8 mouse cellular contexts compared by ENCODE assay signal in genomic region chr3:96555041-96555596, GRCm38 (mm10). TPM values are rescaled to one million over a fixed set of nuclear protein-coding genes. Genes with fewer than 3 reads are reported as not detected.
A peak's percentile ranks its signal among the peaks of the same experiment; 100 is the strongest.
DNase-seq lines count a peak whose midpoint lies in the region; ATAC-seq and TF ChIP-seq lines count a peak whose summit lies in the region.

No protein-coding gene starts in this region.

- H3K27ac ChIP-seq in embryonic facial prominence, embryonic 12.5 days: peak overlapping the region; percentile 61
- peak overlapping the region; percentile 97 for H3K27ac ChIP-seq in heart, embryonic 12.5 days (ENCODE audit: poor library complexity, severe bottlenecking)
- H3K27ac ChIP-seq in kidney, embryonic 16.5 days (ENCODE audit: low read length): peak overlapping the region; percentile 80
- peak overlapping the region; percentile 77 for H3K27ac ChIP-seq in lung, embryonic 14.5 days (ENCODE audit: low read depth)
- H3K27ac ChIP-seq in stomach, embryonic 16.5 days (ENCODE audit: low read length): peak overlapping the region; percentile 95

- WGBS in embryonic facial prominence, embryonic 12.5 days: 43% methylated on average over 12 of the region's 12 CpGs
- 49% methylated on average over 12 of the region's 12 CpGs for WGBS in heart, embryonic 12.5 days
- 45% methylated on average over 12 of the region's 12 CpGs for WGBS in kidney, embryonic 16.5 days
- WGBS in lung, embryonic 14.5 days: 6% methylated on average over 12 of the region's 12 CpGs
- 22% methylated on average over 12 of the region's 12 CpGs for WGBS in stomach, embryonic 16.5 days

- H3K4me2 ChIP-seq in embryonic facial prominence, embryonic 12.5 days (replicated peaks): no peak overlapping the region
- H3K4me2 ChIP-seq in heart, embryonic 12.5 days: no peak overlapping the region
- H3K4me2 ChIP-seq in kidney, embryonic 16.5 days (replicated peaks; ENCODE audit: low read depth, low read length): 0 out of 2 replicates have a peak overlapping the region, but pooled peaks have one; percentile 5
- H3K4me2 ChIP-seq in lung, embryonic 14.5 days: peak overlapping the region; percentile 93
- peak overlapping the region; percentile 28; the same call in 1 of the 2 replicates for H3K4me2 ChIP-seq in stomach, embryonic 16.5 days (ENCODE audit: low read depth, low read length)

- DNase-seq in retina, postnatal 1 day: peak; percentile 84
- DNase-seq in retina, embryonic 14.5 days (ENCODE audit: low spot score): no peak
- DNase-seq in lung, embryonic 14.5 days: peak; percentile 94
- DNase-seq in embryo, embryonic 10 days (ENCODE audit: low spot score): no peak

- no peaks in the 10 kb centered on the region for H3K27me3 ChIP-seq in embryonic facial prominence, embryonic 12.5 days
- no peaks in the 10 kb centered on the region for H3K27me3 ChIP-seq in heart, embryonic 12.5 days (replicated peaks)
- H3K27me3 ChIP-seq in kidney, embryonic 16.5 days (ENCODE audit: insufficient read depth, low read length): no peaks in the 10 kb centered on the region
- H3K27me3 ChIP-seq in lung, embryonic 14.5 days (ENCODE audit: insufficient read depth, low read length): no peaks in the 10 kb centered on the region
- no peaks in the 10 kb centered on the region for H3K27me3 ChIP-seq in stomach, embryonic 16.5 days (ENCODE audit: control insufficient read depth, insufficient read depth, low read length)

- H3K9me3 ChIP-seq in embryonic facial prominence, embryonic 12.5 days: no peaks in the 10 kb centered on the region
- H3K9me3 ChIP-seq in heart, embryonic 12.5 days (replicated peaks): no peaks in the 10 kb centered on the region
- no peaks in the 10 kb centered on the region for H3K9me3 ChIP-seq in kidney, embryonic 16.5 days (ENCODE audit: low read length)
- no peaks in the 10 kb centered on the region for H3K9me3 ChIP-seq in lung, embryonic 14.5 days (ENCODE audit: low read depth, low read length)
- no peaks in the 10 kb centered on the region for H3K9me3 ChIP-seq in stomach, embryonic 16.5 days (replicated peaks; ENCODE audit: control insufficient read depth, low read length)

- peaks cover 33% of the 10 kb centered on the region for H3K4me1 ChIP-seq in embryonic facial prominence, embryonic 12.5 days
- peaks cover 41% of the 10 kb centered on the region for H3K4me1 ChIP-seq in heart, embryonic 12.5 days (replicated peaks)
- H3K4me1 ChIP-seq in kidney, embryonic 16.5 days (ENCODE audit: insufficient read depth, low read length): peaks cover 36% of the 10 kb centered on the region
- peaks cover 22% of the 10 kb centered on the region; the same call in 1 of the 2 replicates for H3K4me1 ChIP-seq in lung, embryonic 14.5 days (ENCODE audit: insufficient read depth)
- peaks cover 32% of the 10 kb centered on the region for H3K4me1 ChIP-seq in stomach, embryonic 16.5 days (ENCODE audit: control insufficient read depth, insufficient read depth, low read length)

- TF ChIP-seq CTCF in lung, embryonic 14.5 days (IDR thresholded peaks at IDR 0.05; ENCODE audit: low read depth): no peak

- no peak overlapping the region for H3K4me3 ChIP-seq in embryonic facial prominence, embryonic 12.5 days
- H3K4me3 ChIP-seq in heart, embryonic 12.5 days: no peak overlapping the region
- no peak overlapping the region for H3K4me3 ChIP-seq in kidney, embryonic 16.5 days (ENCODE audit: low read length)
- no peak overlapping the region for H3K4me3 ChIP-seq in lung, embryonic 14.5 days (ENCODE audit: low read depth, low read length)
- H3K4me3 ChIP-seq in stomach, embryonic 16.5 days (replicated peaks; ENCODE audit: low read length): no peak overlapping the region

- H3K36me3 ChIP-seq in embryonic facial prominence, embryonic 12.5 days: peaks cover 7% of the 10 kb centered on the region
- H3K36me3 ChIP-seq in heart, embryonic 12.5 days: peaks cover 13% of the 10 kb centered on the region
- peaks cover 6% of the 10 kb centered on the region for H3K36me3 ChIP-seq in kidney, embryonic 16.5 days (ENCODE audit: insufficient read depth, low read length)
- H3K36me3 ChIP-seq in lung, embryonic 14.5 days (ENCODE audit: insufficient read depth): peaks cover 10% of the 10 kb centered on the region
- 0 out of 2 replicates have a peak, but pooled peaks cover 8% of the 10 kb centered on the region for H3K36me3 ChIP-seq in stomach, embryonic 16.5 days (ENCODE audit: control insufficient read depth, insufficient read depth, low read length)

- peak overlapping the region; percentile 30; the same call in 1 of the 2 replicates for H3K9ac ChIP-seq in embryonic facial prominence, embryonic 12.5 days
- H3K9ac ChIP-seq in heart, embryonic 12.5 days: peak overlapping the region; percentile 37; the same call in 1 of the 2 replicates
- peak overlapping the region; percentile 19 for H3K9ac ChIP-seq in kidney, embryonic 16.5 days (replicated peaks; ENCODE audit: low read length)
- H3K9ac ChIP-seq in lung, embryonic 14.5 days: no peak overlapping the region
- H3K9ac ChIP-seq in stomach, embryonic 16.5 days (ENCODE audit: low read length): peak overlapping the region; percentile 34

- no peak for ATAC-seq in embryonic facial prominence, embryonic 12.5 days (ENCODE audit: insufficient number of reproducible peaks, insufficient read depth, low FRiP score, low TSS enrichment)
- ATAC-seq in heart, embryonic 12.5 days (ENCODE audit: insufficient number of reproducible peaks, low FRiP score): no peak
- no peak for ATAC-seq in kidney, embryonic 16.5 days (ENCODE audit: low FRiP score, low TSS enrichment)
- ATAC-seq in lung, embryonic 14.5 days (ENCODE audit: insufficient read depth): peak; percentile 36
- ATAC-seq in stomach, embryonic 16.5 days (ENCODE audit: insufficient read depth, low FRiP score): peak; percentile 35; the same call in 1 of the 2 replicates

RNA-seq across cellular contexts. Expression of gene Txnip, which starts 2.6 kb away (rescaled TPM):
- 75.8 and 80.8 TPM in 2 replicates for polyA plus RNA-seq in embryonic facial prominence, embryonic 12.5 days (2016; fragmentation: Nextera tagmentation; extraction: Ambion mirVana)
- 144 and 150 TPM in 2 replicates for polyA plus RNA-seq in heart, embryonic 12.5 days (2016; fragmentation: Nextera tagmentation; extraction: Ambion mirVana)
- 191 and 197 TPM in 2 replicates for polyA plus RNA-seq in kidney, embryonic 16.5 days (2015; fragmentation: Nextera tagmentation; extraction: Ambion mirVana)
- 77.2 and 96.5 TPM in 2 replicates for polyA plus RNA-seq in lung, embryonic 14.5 days (2014; fragmentation: Nextera tagmentation; extraction: Ambion mirVana)
- 164 and 179 TPM in 2 replicates for polyA plus RNA-seq in stomach, embryonic 16.5 days (2015; fragmentation: Nextera tagmentation; extraction: Ambion mirVana)

RNA-seq across cellular contexts. Expression of gene Gm16253, which starts 21.7 kb away (rescaled TPM):
- polyA plus RNA-seq in embryonic facial prominence, embryonic 12.5 days (2016; fragmentation: Nextera tagmentation; extraction: Ambion mirVana): 2.1 and 2.4 TPM in 2 replicates
- 1.6 and 2.4 TPM in 2 replicates for polyA plus RNA-seq in heart, embryonic 12.5 days (2016; fragmentation: Nextera tagmentation; extraction: Ambion mirVana)
- polyA plus RNA-seq in kidney, embryonic 16.5 days (2015; fragmentation: Nextera tagmentation; extraction: Ambion mirVana): 1.3 TPM in 2 replicates
- 0.89 and 1.2 TPM in 2 replicates for polyA plus RNA-seq in lung, embryonic 14.5 days (2014; fragmentation: Nextera tagmentation; extraction: Ambion mirVana)
- polyA plus RNA-seq in stomach, embryonic 16.5 days (2015; fragmentation: Nextera tagmentation; extraction: Ambion mirVana): 0.89 and 1.1 TPM in 2 replicates

RNA-seq across cellular contexts. Expression of gene Hfe2, which starts 30.1 kb away (rescaled TPM):
- polyA plus RNA-seq in embryonic facial prominence, embryonic 12.5 days (2016; fragmentation: Nextera tagmentation; extraction: Ambion mirVana): 3.2 and 4.0 TPM in 2 replicates
- polyA plus RNA-seq in heart, embryonic 12.5 days (2016; fragmentation: Nextera tagmentation; extraction: Ambion mirVana): 7.9 and 9.2 TPM in 2 replicates
- polyA plus RNA-seq in kidney, embryonic 16.5 days (2015; fragmentation: Nextera tagmentation; extraction: Ambion mirVana): 0.37 and 0.69 TPM in 2 replicates
- polyA plus RNA-seq in lung, embryonic 14.5 days (2014; fragmentation: Nextera tagmentation; extraction: Ambion mirVana): 0.20 and 0.35 TPM in 2 replicates
- 0.50 and 3.8 TPM in 2 replicates for polyA plus RNA-seq in stomach, embryonic 16.5 days (2015; fragmentation: Nextera tagmentation; extraction: Ambion mirVana)

RNA-seq across cellular contexts. Expression of gene Polr3gl, which starts 38.9 kb away (rescaled TPM):
- 49.8 and 52.1 TPM in 2 replicates for polyA plus RNA-seq in embryonic facial prominence, embryonic 12.5 days (2016; fragmentation: Nextera tagmentation; extraction: Ambion mirVana)
- polyA plus RNA-seq in heart, embryonic 12.5 days (2016; fragmentation: Nextera tagmentation; extraction: Ambion mirVana): 39.2 and 39.3 TPM in 2 replicates
- 32.1 and 35.8 TPM in 2 replicates for polyA plus RNA-seq in kidney, embryonic 16.5 days (2015; fragmentation: Nextera tagmentation; extraction: Ambion mirVana)
- polyA plus RNA-seq in lung, embryonic 14.5 days (2014; fragmentation: Nextera tagmentation; extraction: Ambion mirVana): 17.8 and 22.9 TPM in 2 replicates
- polyA plus RNA-seq in stomach, embryonic 16.5 days (2015; fragmentation: Nextera tagmentation; extraction: Ambion mirVana): 26.4 and 29.8 TPM in 2 replicates

RNA-seq across cellular contexts. Expression of gene Ankrd34a, which starts 41.3 kb away (rescaled TPM):
- polyA plus RNA-seq in embryonic facial prominence, embryonic 12.5 days (2016; fragmentation: Nextera tagmentation; extraction: Ambion mirVana): 2.1 and 2.3 TPM in 2 replicates
- 9.2 and 9.5 TPM in 2 replicates for polyA plus RNA-seq in heart, embryonic 12.5 days (2016; fragmentation: Nextera tagmentation; extraction: Ambion mirVana)
- polyA plus RNA-seq in kidney, embryonic 16.5 days (2015; fragmentation: Nextera tagmentation; extraction: Ambion mirVana): 2.2 and 2.3 TPM in 2 replicates
- 2.0 and 2.5 TPM in 2 replicates for polyA plus RNA-seq in lung, embryonic 14.5 days (2014; fragmentation: Nextera tagmentation; extraction: Ambion mirVana)
- 2.2 and 2.7 TPM in 2 replicates for polyA plus RNA-seq in stomach, embryonic 16.5 days (2015; fragmentation: Nextera tagmentation; extraction: Ambion mirVana)

Comparison
In these comparisons a context has a peak if more than half of its experiments do, and no peak if none do; other contexts are left out.
1. DNase-seq: peak in retina, postnatal 1 day (single experiment) and lung, embryonic 14.5 days (single experiment); none in retina, embryonic 14.5 days (single experiment) and embryo, embryonic 10 days (single experiment).
2. ATAC-seq: peak in lung, embryonic 14.5 days (single experiment) and stomach, embryonic 16.5 days (single experiment); none in embryonic facial prominence, embryonic 12.5 days (single experiment), heart, embryonic 12.5 days (single experiment) and kidney, embryonic 16.5 days (single experiment).
3. H3K4me2 ChIP-seq: peak in kidney, embryonic 16.5 days (single experiment), lung, embryonic 14.5 days (single experiment) and stomach, embryonic 16.5 days (single experiment); none in embryonic facial prominence, embryonic 12.5 days (single experiment) and heart, embryonic 12.5 days (single experiment).
4. Peak in every context shown above with its lines, with median percentiles within 50 percentile points of each other: H3K27ac ChIP-seq.